24 mouse cellular contexts compared by ENCODE assay signal in genomic region chr11:85980388-85980787, GRCm38 (mm10).
DNase-seq lines count a peak whose midpoint lies in the region; ATAC-seq and TF ChIP-seq lines count a peak whose summit lies in the region.
"Had no signal": no experiment of that assay in that cellular context is flagged by ENCODE, and none has a peak within 500 bp of the region (broad histone marks: within the 10 kb centered on the region; RNA-seq: fewer than 3 reads in every experiment).

No protein-coding gene starts in this region.

- ATAC-seq in heart, embryonic 11.5 days (replicated peaks; ENCODE audit: insufficient number of reproducible peaks, low FRiP score, low TSS enrichment) = no peak
- ATAC-seq in embryonic facial prominence, embryonic 14.5 days (ENCODE audit: low read depth) = no peak
- ATAC-seq: CD4-positive, CD25-positive, alpha-beta regulatory T cell, adult 4 months; forebrain, embryonic 14.5 days; liver, embryonic 12.5 days had no signal

- H3K9me3 ChIP-seq in heart, embryonic 11.5 days (replicated peaks; ENCODE audit: control insufficient read depth, low read length) = no peaks in the 10 kb centered on the region
- H3K9me3 ChIP-seq in E14TG2a.4 (ENCODE audit: low read length) = no peaks in the 10 kb centered on the region
- no peaks in the 10 kb centered on the region for H3K9me3 ChIP-seq in embryonic facial prominence, embryonic 14.5 days (ENCODE audit: control insufficient read depth, low read length)
- H3K9me3 ChIP-seq: embryonic facial prominence, embryonic 15.5 days; heart, embryonic 12.5 days; hindbrain, embryonic 13.5 days; liver, embryonic 12.5 days had no signal

- H3K36me3 ChIP-seq in heart, embryonic 11.5 days (ENCODE audit: control insufficient read depth, insufficient read depth, low read length) = no peaks in the 10 kb centered on the region
- no peaks in the 10 kb centered on the region for H3K36me3 ChIP-seq in E14TG2a.4 (ENCODE audit: insufficient read depth, low read length)
- no peaks in the 10 kb centered on the region for H3K36me3 ChIP-seq in embryonic facial prominence, embryonic 14.5 days (ENCODE audit: control insufficient read depth, insufficient read depth, low read length)
- H3K36me3 ChIP-seq: embryonic facial prominence, embryonic 15.5 days; heart, embryonic 12.5 days; hindbrain, embryonic 13.5 days; liver, embryonic 12.5 days had no signal

- H3K27ac ChIP-seq in heart, embryonic 11.5 days (ENCODE audit: low read depth, low read length) = no peak overlapping the region
- no peak overlapping the region for H3K27ac ChIP-seq in embryonic facial prominence, embryonic 14.5 days (replicated peaks; ENCODE audit: low read depth, low read length)
- H3K27ac ChIP-seq: embryonic facial prominence, embryonic 15.5 days; hindbrain, embryonic 13.5 days; liver, embryonic 12.5 days had no signal

- DNase-seq in heart, adult 11 months = peak; percentile 80
- DNase-seq in kidney, postnatal 10 days = peak; percentile 47
- DNase-seq in kidney, adult 11 months = no peak
- peak; percentile 47 for DNase-seq in embryonic facial prominence, embryonic 14.5 days (ENCODE audit: low spot score)
- no peak for DNase-seq in cerebellum, postnatal 25 days
- no peak for DNase-seq in cerebellum, adult 11 months
- DNase-seq: adrenal gland, adult 2 months; cerebellum, adult 18-20 months; cerebellum, postnatal 14 days; heart, postnatal 10 days; layer of hippocampus, adult 9-11 months; lung, adult 18-20 months; lung, postnatal 4 days; midbrain, embryonic 14.5 days; right cerebral cortex, postnatal 14 days; thymus, postnatal 14 days had no signal

- no peaks in the 10 kb centered on the region for H3K4me1 ChIP-seq in heart, embryonic 11.5 days (ENCODE audit: control insufficient read depth, insufficient read depth, low read length)
- peaks cover 21% of the 10 kb centered on the region for H3K4me1 ChIP-seq in E14TG2a.4 (replicated peaks; ENCODE audit: low read depth, low read length)
- H3K4me1 ChIP-seq in embryonic facial prominence, embryonic 14.5 days (ENCODE audit: control insufficient read depth, insufficient read depth, low read length) = no peaks in the 10 kb centered on the region
- H3K4me1 ChIP-seq: heart, embryonic 12.5 days; hindbrain, embryonic 13.5 days; liver, embryonic 12.5 days had no signal

- H3K4me3 ChIP-seq in heart, embryonic 11.5 days (ENCODE audit: low read depth, low read length) = no peak overlapping the region
- peak overlapping the region; percentile 20; the same call in 1 of the 2 replicates for H3K4me3 ChIP-seq in E14TG2a.4 (replicated peaks; ENCODE audit: low read length)
- H3K4me3 ChIP-seq in embryonic facial prominence, embryonic 14.5 days (ENCODE audit: low read depth, low read length) = no peak overlapping the region
- H3K4me3 ChIP-seq: embryonic facial prominence, embryonic 15.5 days; heart, embryonic 12.5 days; hindbrain, embryonic 13.5 days; liver, embryonic 12.5 days had no signal

- WGBS in heart, embryonic 11.5 days (ENCODE audit: insufficient replicate concordance) = 82% methylated on average over 11 of the region's 11 CpGs
- WGBS in embryonic facial prominence, embryonic 14.5 days = 64% methylated on average over 11 of the region's 11 CpGs

- H3K9ac ChIP-seq in heart, embryonic 11.5 days (ENCODE audit: low read depth, low read length) = no peak overlapping the region
- H3K9ac ChIP-seq in embryonic facial prominence, embryonic 14.5 days (ENCODE audit: low read depth, low read length) = no peak overlapping the region
- H3K9ac ChIP-seq: embryonic facial prominence, embryonic 15.5 days; heart, embryonic 12.5 days; hindbrain, embryonic 13.5 days; liver, embryonic 12.5 days had no signal

- H3K4me2 ChIP-seq in heart, embryonic 11.5 days = no peak overlapping the region
- no peak overlapping the region for H3K4me2 ChIP-seq in embryonic facial prominence, embryonic 14.5 days (ENCODE audit: low read depth, low read length)
- H3K4me2 ChIP-seq: embryonic facial prominence, embryonic 15.5 days; heart, embryonic 12.5 days; hindbrain, embryonic 13.5 days; liver, embryonic 12.5 days had no signal

- no peak for TF ChIP-seq CTCF in E14TG2a.4 (conservative IDR thresholded peaks at IDR 0.05; ENCODE audit: low read length)

- H3K27me3 ChIP-seq in heart, embryonic 11.5 days (ENCODE audit: control insufficient read depth, insufficient read depth, low read length) = no peaks in the 10 kb centered on the region
- peaks cover 12% of the 10 kb centered on the region; the same call in 1 of the 2 replicates for H3K27me3 ChIP-seq in E14TG2a.4 (ENCODE audit: insufficient read depth, low read length)
- H3K27me3 ChIP-seq in embryonic facial prominence, embryonic 14.5 days (replicated peaks; ENCODE audit: control insufficient read depth, insufficient read depth, low read length) = no peaks in the 10 kb centered on the region
- H3K27me3 ChIP-seq: embryonic facial prominence, embryonic 15.5 days; heart, embryonic 12.5 days; liver, embryonic 12.5 days had no signal

Comparison
In these comparisons a context has a peak if more than half of its experiments do, and no peak if none do; other contexts are left out.
1. DNase-seq: peak in heart, adult 11 months (single experiment), kidney, postnatal 10 days (single experiment) and embryonic facial prominence, embryonic 14.5 days (single experiment); none in kidney, adult 11 months (single experiment), cerebellum, postnatal 25 days (0 of 2) and cerebellum, adult 11 months (single experiment).